Mouse (Mus musculus) spleen, postnatal 4 days (tissue): Measurements from ENCODE around the gene Dnaaf1.

ENCODE experiments used
- DNase-seq, 2 experiments: peaks; one replicate each; pipeline ENCODE4 v3.0.0; 2022; ENCODE audit warnings: low spot score in 2 of 2

Gene Dnaaf1

DNA sequence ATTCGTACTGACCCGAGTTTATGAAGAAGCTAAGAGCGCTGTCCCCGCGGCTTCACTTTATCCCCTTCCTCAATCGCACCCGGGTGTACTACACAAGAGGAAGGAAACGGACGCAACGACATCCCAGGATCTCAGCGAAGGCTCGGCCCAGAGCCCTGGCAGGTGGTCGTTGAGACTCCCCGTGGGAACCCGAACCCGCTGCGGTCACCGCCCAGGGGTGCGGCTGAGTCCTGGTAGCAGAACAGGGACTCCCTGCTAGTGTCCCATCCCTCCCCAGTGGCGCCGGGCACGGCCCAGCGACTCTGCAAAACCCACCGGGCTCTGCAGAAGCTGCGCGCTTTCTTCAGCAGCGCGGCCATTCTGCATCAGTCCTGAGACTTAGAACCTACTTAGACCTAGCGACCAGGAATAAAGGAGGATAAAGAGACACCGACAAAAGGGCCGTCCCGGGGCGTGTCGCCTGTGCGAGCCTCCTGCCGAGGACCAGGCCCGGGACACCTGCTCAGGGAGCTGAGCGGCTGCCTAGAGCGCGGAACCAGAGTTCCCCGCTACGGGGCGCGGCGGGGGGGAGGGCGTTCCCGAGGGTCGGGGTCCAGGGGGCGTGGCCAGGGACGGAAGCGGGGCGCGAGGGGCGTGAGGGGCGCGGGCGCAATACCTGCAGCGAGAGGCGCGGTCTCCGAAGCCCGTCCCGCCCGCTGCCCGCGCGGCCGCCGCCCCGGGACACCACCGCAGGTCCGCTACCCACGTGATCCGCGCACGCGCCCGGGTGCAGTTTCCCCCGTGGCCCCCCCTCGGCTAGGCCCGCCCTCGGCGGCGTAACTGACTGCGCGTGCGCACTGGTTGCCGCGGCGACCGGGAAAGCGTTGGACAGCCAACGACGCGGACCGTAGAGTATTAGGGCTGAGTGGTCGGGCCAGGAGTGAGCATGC, at the start of gene Dnaaf1, which contains the start of gene Hsdl1:
TSS of gene Dnaaf1 (plus strand) at position 799 of the 929 bp plus-strand sequence.
TSS of gene Hsdl1 (minus strand) at position 747 of the 929 bp plus-strand sequence.
- DNase-seq, result peak; percentile 97 to 99

DNA sequence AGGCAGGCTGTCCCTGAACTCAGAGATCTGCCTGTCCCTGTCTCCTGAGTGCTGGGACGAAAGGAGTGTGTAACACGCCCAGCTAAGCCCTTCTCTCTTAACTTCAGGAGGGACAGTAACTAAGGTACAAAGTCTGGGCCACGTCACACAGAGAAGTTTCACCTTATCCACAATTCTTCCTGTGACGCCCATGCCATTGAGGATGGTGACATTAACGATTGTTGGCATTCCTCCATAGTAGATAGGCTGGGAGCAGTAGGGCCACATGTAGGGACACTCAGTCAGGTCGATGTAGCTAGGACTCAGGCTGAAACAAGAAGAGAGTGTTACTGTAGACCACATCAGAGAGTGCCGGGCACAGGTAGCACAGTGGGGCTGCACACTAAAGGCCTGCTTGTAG, 46.3 kb upstream of the Dnaaf1 start:
- no peak for DNase-seq

DNA sequence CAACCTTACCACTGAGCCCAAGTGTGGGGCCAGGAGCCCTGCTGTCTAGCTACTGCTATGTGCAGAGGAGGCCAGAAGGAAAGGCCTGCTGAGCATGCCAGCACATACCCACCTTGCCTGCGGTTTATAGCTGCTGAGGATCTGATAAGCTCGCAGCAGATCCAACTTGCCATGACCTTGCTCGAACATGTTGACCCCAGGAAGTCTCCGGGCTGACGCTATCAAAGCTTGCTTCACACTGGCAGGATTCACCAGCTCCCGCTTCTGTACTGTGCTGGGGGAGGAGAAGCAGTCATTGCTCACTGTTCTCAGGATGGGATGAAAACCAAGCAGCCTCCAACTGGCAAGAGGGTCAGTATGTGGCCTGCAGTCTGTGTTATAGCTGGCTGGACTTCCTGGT, 44.1 kb upstream of the Dnaaf1 start:
- no peak for DNase-seq

DNA sequence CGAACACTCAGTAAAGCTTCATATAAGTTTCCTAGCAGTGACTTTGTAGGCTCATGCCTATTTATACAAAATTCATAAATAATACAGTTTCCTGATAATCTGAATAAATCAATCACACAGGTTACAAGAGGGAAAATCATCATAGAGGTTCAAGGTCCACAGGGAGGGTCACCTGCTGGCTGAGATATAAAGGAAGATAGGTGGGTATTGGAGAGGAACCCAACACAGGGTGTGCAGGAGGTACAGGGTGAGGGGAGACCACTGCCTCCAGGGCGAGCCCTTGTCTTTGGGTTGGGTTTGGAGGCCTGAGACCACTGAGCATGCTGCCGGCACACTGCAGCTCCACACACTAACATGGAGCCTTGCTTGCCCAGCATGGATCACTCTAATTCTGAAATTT, 43.6 kb upstream of the Dnaaf1 start:
- DNase-seq, result no peak

DNA sequence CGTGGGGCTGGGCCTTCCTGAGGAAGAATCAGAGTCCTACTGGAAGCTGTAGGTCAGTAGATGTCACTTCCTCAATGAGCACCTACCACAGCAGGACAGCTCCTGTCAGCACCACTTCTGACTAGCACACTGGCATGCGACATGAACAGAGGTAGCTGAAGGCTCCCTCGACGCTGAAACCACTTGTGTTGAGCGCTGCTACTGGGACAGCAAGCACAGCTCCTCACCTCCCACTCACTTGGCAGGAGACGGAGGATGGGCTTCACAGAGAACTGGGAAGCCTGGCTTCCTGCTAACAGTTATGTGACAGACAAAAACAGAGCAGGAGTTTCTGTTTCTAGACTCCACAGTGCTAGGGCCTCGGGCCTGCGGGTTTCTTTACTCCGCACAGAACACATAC, 43.1 kb upstream of the Dnaaf1 start:
- no peak for DNase-seq

DNA sequence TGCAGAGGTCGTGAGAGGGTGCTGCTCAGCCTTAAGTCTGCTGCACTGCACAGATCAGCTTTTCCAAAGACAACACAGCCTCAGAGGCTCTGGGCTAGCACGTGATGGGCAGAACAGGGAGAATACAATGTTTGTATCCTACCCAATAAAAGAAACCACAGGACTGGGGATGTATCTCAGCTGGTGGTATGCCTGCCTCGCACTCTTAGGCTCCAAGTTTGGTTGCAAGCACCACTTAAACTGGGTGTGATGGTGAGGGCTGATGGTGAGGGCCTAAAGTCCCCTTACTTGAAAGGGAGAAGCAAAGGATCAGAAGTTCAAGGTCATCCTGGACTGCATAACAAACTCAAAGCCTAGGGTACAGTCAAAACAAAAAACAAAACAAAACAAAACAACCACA, 30.4 kb upstream of the Dnaaf1 start:
- no peak for DNase-seq

DNA sequence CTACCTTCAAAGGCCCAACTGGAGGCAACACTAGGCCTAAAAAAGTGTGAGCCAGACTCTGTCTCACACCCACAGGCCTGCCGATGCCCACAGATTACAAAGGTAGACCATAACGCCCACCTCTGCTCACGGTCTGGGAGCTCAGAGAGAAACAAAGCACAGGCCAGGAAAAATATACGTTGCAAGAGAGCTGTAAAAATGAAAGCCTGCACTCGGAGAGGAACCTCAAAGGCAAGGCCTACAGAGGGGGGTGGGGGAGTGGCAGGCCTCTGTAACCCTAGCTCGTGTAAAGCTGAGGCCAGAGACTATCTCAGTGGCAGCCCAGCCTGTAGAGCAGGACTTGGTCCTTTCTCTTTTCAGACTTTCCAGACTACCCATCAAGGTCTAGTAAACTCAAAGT, 29.9 kb upstream of the Dnaaf1 start:
- no peak for DNase-seq

DNA sequence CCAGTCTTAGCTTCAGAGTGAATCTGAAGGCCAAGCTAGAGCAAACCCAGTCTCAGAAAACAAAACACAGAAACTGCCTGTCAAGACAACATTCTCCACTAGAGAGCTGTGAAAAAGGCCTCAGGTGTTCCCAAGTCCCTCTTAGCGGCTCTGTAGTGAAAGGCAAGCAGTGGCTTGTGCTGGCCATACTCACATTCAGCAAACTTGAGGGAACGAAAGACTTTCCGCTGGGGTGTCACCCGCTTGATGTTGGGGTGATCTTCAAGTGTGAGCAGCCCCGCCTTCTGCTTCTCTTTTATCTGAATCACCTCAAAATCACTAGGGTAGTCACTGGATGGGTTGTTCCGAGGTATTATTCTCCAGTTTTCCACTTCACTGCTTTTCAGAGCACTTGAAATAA, 29.2 kb upstream of the Dnaaf1 start:
- DNase-seq, result no peak

DNA sequence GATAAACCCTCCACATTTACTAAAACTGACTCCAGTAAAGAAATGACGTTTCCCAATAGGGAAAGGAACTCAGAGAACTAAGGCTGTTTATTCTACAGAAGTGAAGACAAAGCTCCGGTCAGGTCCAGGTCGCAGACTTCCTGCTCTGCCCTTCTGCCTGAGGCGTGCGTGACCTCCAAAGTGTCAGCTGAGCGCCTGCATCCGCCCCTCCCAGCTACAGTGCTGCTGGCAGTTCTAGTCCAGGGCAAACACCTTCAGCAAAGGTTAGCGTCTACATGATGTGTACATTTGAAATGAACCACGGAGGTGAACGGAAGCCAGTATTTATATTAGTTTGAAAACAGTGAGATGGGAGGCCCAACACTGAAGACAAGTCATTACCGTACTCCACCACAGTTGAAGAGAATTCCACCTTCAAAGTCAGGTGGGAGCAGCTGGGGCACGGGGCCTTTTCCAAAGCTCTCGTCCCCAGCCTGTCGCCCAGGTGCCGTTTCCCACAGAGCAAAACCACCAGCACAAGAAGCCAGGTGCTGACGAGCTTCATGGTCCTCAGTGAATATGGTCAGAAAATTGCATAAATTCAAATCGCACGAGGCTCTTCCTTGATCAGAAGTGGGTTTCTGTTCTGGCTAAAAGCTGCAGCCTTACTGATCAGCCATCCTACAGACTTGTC, 27.9 kb upstream of the Dnaaf1 start:
- DNase-seq, result no peak

DNA sequence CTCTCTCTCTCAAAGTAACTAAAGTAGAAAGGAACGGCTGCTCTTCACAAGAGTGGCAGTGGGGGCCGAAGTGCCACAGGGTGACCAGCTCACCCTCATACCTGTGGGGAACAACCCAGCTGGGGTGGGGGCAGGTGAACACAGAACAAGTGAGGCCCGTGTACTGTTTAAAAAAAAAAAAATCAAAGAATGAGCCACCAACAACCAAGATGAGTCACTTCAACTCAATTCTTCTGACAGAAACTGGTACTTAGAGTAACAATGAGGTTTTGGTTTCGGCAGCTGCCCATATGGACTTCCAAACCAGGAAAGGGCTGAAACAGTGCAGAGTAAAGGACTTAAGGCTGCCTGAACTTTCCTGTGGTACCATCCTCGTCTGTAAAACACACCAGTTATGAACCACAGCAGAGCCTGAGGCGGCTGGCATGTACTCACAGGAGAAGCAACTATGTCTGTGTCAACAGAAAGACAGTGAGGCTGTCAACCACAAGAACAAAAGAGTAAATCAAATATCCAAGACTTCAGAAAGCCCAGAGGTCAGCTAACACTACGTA, 26.4 kb upstream of the Dnaaf1 start:
- DNase-seq, result no peak

DNA sequence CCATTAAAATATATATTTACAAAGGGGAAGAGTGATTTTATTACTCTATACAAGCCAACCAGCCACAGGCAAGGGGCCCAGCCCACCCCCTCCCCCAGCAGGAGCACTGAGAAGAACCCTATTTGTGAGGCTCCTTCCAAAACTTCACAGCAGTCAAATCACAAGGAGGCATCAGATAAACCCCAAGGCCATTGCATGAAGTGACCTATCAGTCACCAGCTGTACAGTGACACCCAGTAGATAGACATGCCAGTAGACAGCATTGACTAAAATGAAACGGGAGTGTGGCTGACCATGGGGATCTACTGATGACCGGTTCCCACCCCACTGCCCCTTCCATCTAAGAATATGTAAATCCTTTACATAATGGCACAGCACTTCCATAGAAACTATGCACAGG, 22.1 kb upstream of the Dnaaf1 start:
- DNase-seq, result no peak

DNA sequence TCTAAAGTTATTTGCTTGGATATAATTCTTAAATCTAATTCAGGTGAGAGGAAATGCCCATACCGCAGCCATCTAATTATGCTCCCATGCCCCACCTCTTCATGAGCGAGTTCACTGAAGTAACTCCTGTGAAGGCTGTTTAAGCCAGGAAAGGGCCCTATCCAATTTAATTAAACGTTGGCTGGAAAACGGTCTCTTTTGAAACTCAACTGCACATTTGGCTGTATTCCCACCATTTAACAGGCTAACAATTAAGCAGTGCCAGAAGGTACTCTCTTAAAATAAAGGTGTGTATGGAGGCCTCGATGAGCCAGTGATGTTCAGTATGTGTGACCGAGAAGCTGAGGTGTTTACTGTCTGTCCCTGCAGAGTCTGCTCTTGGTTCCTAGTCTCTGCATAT, 19.2 kb upstream of the Dnaaf1 start:
- DNase-seq, result no peak

DNA sequence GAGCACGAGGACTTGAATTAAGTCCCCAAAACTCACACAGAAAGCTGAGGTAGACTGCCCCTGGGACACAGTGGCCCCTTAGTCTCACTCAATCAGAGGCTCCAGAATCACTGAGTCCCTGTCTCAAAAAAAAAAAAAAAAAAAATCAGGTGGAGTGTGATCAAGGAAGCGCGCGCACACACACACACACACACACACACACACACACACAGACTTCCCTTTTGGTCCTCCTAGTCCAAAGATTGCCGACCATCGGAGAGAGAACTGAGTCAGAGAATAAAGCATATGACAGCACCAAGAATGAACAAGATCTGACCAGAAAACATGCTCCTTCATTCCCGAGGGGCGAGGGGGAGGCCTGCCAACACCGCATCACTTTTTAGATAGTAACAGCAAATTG, 17.9 kb upstream of the Dnaaf1 start:
- no peak for DNase-seq

DNA sequence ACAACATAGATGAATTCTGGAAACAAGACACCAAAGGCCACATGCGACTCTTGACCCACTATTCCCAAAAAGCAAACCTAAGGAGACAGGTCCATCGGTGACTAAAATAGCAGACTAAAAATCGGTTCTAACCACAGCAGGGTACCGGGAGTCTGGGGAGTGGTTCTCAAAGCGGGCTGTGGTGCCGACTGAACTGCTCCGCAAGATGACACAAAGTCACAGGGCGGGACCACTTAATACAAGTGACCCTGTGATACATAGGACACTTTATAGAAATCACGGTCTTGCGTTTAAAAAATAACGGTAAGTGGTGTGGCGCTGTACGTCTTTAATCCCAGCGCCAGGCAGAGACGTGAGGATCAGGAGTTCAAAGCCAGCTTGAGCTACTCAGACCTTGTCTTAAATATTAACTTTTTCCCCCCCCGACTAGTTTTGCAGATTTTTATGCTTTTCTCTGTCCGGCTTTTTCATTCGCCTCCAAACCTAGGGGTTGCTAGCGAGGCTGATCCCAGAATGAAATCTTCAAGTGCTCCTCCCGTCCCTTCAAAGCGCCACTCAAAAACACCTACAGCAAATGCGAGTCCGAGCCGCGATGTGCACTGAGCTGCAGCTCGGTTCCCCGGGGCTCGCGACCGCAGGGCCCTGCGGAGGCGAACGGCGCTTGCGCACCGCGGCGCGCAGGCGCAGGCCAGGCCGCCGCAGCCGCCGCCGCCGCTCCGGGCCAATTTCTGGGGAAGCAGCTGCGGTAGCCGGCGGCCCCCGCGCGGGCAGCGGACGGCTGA, 17.0 kb upstream of the Dnaaf1 start:
- DNase-seq, result peak in 1 of 2 experiments; percentile 82

DNA sequence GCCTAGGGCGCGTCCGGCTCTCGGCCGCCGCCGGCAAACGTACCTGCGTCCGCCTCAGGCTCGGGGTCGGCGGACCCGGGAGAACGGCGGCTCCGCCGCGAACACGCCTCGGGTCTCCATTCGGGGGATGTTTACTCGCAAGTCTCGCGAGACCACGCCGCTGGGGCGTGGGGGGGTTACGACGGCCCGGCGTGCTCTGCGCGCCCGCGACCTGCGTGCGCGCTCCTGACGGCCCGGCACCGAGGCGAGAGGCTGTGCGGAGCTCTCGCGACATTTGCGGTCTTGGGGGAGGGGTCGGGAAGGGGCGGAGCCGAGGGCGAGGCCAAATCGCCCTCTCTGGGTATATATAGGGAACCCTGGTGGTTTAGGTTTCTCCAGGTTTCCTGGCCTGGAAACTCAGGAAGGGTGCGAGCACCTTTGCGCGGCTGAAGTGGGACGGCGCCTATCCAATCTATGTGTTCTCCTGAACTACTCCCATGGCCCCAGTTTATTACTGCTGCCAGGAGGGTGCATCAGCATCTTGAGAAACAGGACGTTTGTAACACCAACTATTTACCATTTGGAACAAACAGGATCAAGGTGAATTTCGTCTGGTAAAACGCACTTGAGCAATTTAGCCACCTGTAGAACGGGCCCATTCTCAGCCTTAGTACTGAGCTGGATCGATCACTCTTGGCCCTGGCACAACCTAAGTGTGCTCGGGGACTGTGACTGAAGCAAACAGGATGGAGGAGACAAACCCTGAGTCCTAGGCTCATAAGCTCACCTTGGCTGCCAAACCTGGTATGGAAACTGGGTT, 16.2 kb upstream of the Dnaaf1 start, which contains the start of gene Mbtps1:
TSS of gene Mbtps1 (minus strand) at position 133 of the 799 bp plus-strand sequence.
- peak; percentile 97 to 99 for DNase-seq

DNA sequence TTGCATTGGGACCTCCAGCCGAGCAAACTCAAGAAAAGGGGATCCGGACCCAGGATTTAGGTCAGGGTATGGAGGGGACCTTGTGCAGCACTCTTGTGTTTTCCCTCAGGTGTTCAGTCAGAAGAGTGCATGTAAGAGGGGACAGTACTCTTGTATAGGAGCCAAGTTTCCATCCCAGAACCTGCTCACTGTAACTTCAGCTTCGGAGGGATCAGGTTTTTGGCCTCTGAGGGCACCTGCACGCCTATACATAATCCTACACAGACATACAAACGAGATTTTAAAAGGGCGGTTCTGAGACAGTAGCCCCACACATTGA, 15.7 kb upstream of the Dnaaf1 start:
- DNase-seq, result no peak

DNA sequence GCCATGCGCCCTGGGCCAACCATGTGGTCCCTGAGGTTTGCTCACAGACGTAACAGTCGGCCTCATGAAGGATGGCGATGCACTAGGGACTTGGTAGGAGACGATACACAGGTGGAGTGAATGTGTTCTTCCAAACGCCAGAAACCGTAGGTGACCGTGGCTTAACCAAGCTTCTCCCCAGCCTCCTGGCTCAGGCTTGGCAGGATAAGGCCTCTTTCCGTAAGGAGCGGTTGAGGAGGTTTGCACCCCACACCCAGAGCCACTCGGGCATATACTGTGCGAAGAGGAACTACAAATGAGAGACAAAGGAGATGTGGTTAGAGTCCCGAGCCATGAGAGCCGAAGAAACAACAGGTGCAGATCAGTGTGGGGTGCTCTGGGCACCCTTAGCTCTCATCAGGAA, 11.2 kb upstream of the Dnaaf1 start:
- DNase-seq, result peak in 1 of 2 experiments; percentile 65

DNA sequence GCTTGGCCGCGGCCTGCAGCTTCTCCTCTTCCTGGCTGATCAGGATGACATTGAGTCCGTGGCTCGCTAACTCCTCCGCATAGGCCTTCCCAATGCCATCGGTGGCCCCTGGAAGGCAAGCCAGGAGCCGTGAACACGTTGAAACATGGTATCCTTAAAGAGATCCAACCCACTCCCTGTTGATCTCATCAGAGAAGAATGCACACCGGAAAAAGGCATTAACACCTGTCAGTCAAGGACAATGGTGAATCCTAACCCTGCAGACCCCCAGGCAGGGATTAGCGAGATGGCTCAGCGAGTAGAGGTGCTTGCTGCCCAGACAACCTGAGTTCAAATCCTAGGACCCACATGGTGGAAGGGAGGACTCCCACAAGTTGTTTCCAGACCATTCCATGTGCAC, 8.7 kb upstream of the Dnaaf1 start:
- DNase-seq, result no peak

DNA sequence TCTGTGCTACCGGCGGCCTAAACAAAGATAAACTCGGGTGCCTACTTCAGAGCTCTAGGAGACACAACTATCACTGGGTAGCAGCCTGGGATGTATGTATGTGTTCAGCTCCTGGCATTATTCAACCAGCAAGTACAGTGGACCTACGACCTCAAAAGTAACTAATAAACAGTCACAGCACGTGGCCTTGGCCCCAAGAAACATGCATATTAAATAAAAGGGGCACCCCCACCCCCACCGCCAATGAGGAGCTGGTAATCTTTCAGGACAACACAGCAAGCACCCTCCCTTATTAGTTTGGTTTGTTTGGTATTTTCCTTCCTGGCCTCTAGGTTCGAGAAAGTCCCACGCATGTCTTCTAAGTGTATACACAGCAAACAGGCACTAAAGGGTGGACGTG, 6.8 kb upstream of the Dnaaf1 start:
- DNase-seq, result no peak

DNA sequence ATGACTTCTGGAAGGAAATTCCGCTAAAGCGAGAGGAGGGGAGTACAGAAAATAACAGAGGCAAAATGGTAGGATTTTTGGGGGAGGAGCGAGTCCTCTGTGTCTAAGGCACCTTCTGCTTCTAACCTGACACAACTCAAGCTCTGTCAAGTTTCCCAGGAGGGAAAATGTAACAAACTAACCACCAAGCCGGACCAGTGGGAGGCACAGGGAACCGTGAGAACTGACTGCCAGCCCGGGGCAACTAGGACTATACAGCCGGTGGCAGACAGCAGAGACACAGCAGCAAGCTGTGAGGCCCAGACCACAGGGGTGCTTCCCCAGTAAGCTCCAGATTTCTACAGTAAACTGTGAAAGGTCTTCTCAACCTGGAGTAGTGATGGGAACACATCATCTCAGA, 6.1 kb upstream of the Dnaaf1 start:
- DNase-seq, result no peak

DNA sequence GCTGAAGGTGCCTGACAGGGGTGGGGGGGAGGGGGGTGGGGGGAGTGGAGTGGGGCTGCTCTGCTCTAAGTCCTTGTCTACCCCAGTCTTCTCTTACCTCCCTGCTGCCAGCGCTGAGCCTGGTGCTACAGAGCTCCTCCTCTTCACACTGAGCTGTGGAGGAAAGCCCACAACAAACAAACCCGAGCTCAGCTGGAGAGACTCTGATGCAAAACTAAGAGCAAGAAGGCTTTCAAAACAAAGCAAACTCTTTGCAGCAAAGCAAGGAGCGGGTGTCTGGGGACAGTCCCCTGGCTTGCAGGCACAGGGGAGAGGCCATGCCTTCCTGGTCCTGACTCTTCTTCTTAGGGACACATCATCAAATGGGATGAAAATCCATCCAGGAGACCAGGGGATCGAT, 5.2 kb upstream of the Dnaaf1 start:
- DNase-seq, result no peak
